Mouse (Mus musculus): ENCODE results near the gene Tor2a. TPM values are rescaled to one million over a fixed set of nuclear protein-coding genes. Genes with fewer than 3 reads are reported as not detected.

The Tor2a gene
- polyA plus RNA-seq (2012; rRNA removed) = 54.9 and 58.9 TPM in 2 replicates

GRCm38 (mm10) chr2:32757056-32757845, at the start of gene Tor2a:
Gene Tor2a (plus strand): TSS chr2:32757234.
- peak within 1 kb of the TSS; percentile 38 for H3K4me3 ChIP-seq (ENCODE audit: insufficient read depth, low read length)
- H3K4me1 ChIP-seq (ENCODE audit: control insufficient read depth, insufficient read depth, low read length) = peaks cover 5% of the 10 kb centered on the region
- TF ChIP-seq CTCF (IDR thresholded peaks at IDR 0.05; ENCODE audit: extremely low read depth, insufficient read depth, low read length) = peak; percentile 86
- TF ChIP-seq POLR2A (IDR thresholded peaks at IDR 0.05; ENCODE audit: extremely low read depth, insufficient read depth, low read length) = peak; percentile 61; the same call in 1 of the 2 replicates
- peak within 1 kb of the TSS; percentile 49 for H3K27ac ChIP-seq (ENCODE audit: insufficient read depth, low read length)

DNA sequence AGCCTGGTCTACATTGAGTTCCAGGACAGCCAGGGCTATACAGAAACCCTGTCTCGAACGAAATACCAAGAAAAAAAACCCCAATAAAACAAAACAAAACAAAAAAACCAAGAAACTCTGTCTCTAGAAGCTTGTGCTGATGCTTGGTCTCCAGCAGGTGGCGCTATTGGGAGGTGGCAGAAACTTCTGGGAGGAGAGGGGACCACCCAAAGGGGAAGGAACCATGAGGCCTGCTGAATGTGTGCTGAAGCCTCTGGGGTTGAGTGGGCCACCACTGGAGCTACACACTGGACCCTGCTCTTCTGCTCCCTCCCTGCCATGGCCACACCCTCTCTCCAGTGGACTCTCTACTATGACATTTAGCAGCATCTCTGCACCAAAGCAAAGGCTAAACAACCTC, 48.4 kb upstream of the Tor2a start:
- H3K4me3 ChIP-seq (ENCODE audit: insufficient read depth, low read length) = no peak overlapping the region
- TF ChIP-seq CTCF (IDR thresholded peaks at IDR 0.05; ENCODE audit: extremely low read depth, insufficient read depth, low read length) = peak; percentile 76
- TF ChIP-seq POLR2A (IDR thresholded peaks at IDR 0.05; ENCODE audit: extremely low read depth, insufficient read depth, low read length) = no peak
- H3K27ac ChIP-seq (ENCODE audit: insufficient read depth, low read length) = no peak overlapping the region
- no peaks in the 10 kb centered on the region; the same call in 1 of the 2 replicates for H3K4me1 ChIP-seq (ENCODE audit: control insufficient read depth, insufficient read depth, low read length)

DNA sequence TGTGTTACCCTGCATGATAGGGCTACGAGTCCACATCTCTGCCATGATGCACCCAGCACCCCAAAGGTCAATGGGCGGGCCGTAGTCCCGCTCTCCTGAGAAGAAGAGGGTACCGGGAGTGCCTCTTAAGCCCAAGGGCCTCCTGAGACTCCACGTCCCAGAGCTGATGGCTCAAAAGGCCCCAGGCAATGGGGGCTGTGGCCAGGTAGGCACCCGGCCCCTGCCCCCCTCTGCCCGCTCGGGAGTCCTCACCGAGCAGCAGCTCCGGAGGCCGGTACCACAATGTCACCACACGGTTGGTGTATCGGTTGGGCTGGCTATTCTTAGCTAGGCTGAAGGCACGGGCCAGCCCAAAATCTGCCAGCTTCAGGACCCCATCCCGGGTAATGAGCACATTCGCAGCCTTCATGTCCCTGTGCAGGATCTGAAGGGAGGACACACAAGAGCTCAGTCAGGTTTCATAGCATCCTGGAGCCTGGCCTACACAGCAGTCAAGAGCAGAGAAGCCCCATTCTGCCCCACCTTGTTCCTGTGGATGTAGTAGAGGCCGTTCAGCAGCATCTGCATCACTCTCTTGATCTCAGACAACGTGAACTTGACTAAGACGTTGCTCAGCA, 47.4 kb upstream of the Tor2a start:
- Histone ChIP-seq H3K27ac (ENCODE audit: insufficient read depth, low read length) (no peak overlapping the region), H3K4me3 (ENCODE audit: insufficient read depth, low read length) (no peak overlapping the region), H3K4me1 (ENCODE audit: control insufficient read depth, insufficient read depth, low read length) (no peaks in the 10 kb centered on the region; the same call in 1 of the 2 replicates)
- TF ChIP-seq POLR2A (IDR thresholded peaks at IDR 0.05; ENCODE audit: extremely low read depth, insufficient read depth, low read length) (no peak), CTCF (IDR thresholded peaks at IDR 0.05; ENCODE audit: extremely low read depth, insufficient read depth, low read length) (no peak)

DNA sequence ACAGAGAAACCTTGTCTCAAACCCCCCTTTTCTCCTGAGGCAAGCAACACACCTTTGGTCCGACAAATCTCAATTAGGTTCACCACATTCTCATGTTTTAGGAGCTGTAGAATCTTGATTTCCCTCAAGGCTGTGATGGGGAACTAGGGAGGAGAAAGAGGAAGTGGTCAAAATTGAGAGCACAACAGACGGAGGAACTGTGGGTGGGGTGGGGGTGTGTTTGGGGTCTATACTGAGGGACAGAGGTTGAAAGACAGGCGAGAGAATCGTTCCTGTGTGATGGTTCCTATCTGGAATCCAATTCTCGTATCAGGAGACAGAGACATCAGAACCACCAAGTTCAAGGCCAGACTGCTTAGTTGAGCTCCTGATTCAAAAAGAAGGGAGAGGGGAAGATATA, 46.6 kb upstream of the Tor2a start:
- H3K4me3 ChIP-seq (ENCODE audit: insufficient read depth, low read length) = no peak overlapping the region
- no peaks in the 10 kb centered on the region; the same call in 1 of the 2 replicates for H3K4me1 ChIP-seq (ENCODE audit: control insufficient read depth, insufficient read depth, low read length)
- no peak for TF ChIP-seq CTCF (IDR thresholded peaks at IDR 0.05; ENCODE audit: extremely low read depth, insufficient read depth, low read length)
- no peak for TF ChIP-seq POLR2A (IDR thresholded peaks at IDR 0.05; ENCODE audit: extremely low read depth, insufficient read depth, low read length)
- no peak overlapping the region for H3K27ac ChIP-seq (ENCODE audit: insufficient read depth, low read length)

DNA sequence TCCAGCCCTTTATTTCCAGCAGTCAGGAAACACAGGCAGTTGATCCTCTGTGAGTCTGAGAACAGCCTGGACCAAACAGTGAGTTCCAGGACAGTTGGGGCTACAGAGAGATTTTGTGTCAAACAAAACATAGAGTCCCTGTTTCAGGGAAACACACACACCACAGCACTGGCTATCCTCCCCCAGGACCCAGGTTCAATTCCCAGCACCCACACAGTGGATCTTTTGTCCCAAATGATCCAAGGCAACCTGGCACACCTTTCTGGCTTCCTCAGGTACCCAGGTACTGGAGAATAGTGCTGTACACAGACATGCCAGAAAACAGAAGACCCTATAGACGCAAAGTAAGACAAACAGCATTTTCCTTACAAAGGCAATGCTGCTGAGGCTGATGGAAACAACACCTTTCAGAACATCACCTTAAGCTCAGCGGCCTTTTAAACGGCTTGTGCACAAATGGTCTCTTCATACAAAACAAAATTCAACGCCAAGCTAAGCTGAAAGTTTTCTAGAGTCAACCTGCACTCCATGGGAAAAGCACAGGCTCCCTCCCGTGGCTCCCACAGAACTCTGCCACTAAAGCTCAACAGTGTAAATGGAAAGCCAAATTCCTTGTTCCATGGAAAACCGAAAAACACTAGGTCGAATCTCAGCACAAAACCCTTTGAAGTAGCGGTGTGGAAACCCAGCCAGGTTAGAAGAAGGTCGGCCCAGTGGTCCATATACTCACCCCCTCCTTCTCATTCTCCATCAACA, 45.6 kb upstream of the Tor2a start:
- no peaks in the 10 kb centered on the region; the same call in 1 of the 2 replicates for H3K4me1 ChIP-seq (ENCODE audit: control insufficient read depth, insufficient read depth, low read length)
- H3K4me3 ChIP-seq (ENCODE audit: insufficient read depth, low read length) = peak overlapping the region; percentile 52
- TF ChIP-seq CTCF (IDR thresholded peaks at IDR 0.05; ENCODE audit: extremely low read depth, insufficient read depth, low read length) (no peak), POLR2A (IDR thresholded peaks at IDR 0.05; ENCODE audit: extremely low read depth, insufficient read depth, low read length) (no peak)
- no peak overlapping the region for H3K27ac ChIP-seq (ENCODE audit: insufficient read depth, low read length)

GRCm38 (mm10) chr2:32712108-32712551, 44.9 kb upstream of the Tor2a start:
- no peaks in the 10 kb centered on the region; the same call in 1 of the 2 replicates for H3K4me1 ChIP-seq (ENCODE audit: control insufficient read depth, insufficient read depth, low read length)
- TF ChIP-seq POLR2A (IDR thresholded peaks at IDR 0.05; ENCODE audit: extremely low read depth, insufficient read depth, low read length) = no peak
- no peak for TF ChIP-seq CTCF (IDR thresholded peaks at IDR 0.05; ENCODE audit: extremely low read depth, insufficient read depth, low read length)
- H3K27ac ChIP-seq (ENCODE audit: insufficient read depth, low read length) = peak overlapping the region; percentile 64; the same call in 1 of the 2 replicates
- peak overlapping the region; percentile 52 for H3K4me3 ChIP-seq (ENCODE audit: insufficient read depth, low read length)

DNA sequence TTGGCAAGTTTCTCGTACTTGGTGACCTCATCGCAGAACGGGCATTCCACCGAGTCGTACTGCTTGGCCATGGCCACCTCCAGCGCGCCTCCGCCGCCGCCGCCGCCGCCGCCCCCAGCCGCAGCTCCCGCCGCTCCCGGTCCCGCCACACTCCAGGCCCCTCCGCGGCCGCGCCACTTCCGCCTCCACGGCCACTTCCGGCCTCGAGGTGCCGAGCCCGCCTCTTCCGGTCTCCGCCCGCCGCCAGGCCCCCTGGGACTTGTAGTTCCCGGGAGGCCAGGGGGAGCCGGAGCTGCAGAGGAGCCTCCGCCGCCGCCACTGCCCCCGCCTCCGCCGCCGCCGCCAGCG, 44.5 kb upstream of the Tor2a start:
- Histone ChIP-seq H3K4me3 (ENCODE audit: insufficient read depth, low read length) (peak overlapping the region; percentile 52), H3K4me1 (ENCODE audit: control insufficient read depth, insufficient read depth, low read length) (no peaks in the 10 kb centered on the region; the same call in 1 of the 2 replicates), H3K27ac (ENCODE audit: insufficient read depth, low read length) (peak overlapping the region; percentile 100)
- TF ChIP-seq POLR2A (IDR thresholded peaks at IDR 0.05; ENCODE audit: extremely low read depth, insufficient read depth, low read length) (no peak), CTCF (IDR thresholded peaks at IDR 0.05; ENCODE audit: extremely low read depth, insufficient read depth, low read length) (no peak)

- peak; percentile 56; the same call in 1 of the 2 replicates for TF ChIP-seq POLR2A (IDR thresholded peaks at IDR 0.05; ENCODE audit: extremely low read depth, insufficient read depth, low read length)
- TF ChIP-seq CTCF (IDR thresholded peaks at IDR 0.05; ENCODE audit: extremely low read depth, insufficient read depth, low read length) = peak; percentile 86
- Histone ChIP-seq H3K4me1 (ENCODE audit: control insufficient read depth, insufficient read depth, low read length) (no peaks in the 10 kb centered on the region; the same call in 1 of the 2 replicates), H3K27ac (ENCODE audit: insufficient read depth, low read length) (peak within 1 kb of the TSS; percentile 100), H3K4me3 (ENCODE audit: insufficient read depth, low read length) (peak within 1 kb of the TSS; percentile 52)
These were observed 43.9 kb upstream of the Tor2a start, which contains the start of gene Cdk9 for GRCm38 (mm10) chr2:32712934-32713817. Gene Cdk9 (minus strand): TSS chr2:32713076.

All from cortical plate, adult 2 months (tissue).